Mouse (Mus musculus): Measurements from ENCODE around the gene Glmn.

Gene Glmn

DNA sequence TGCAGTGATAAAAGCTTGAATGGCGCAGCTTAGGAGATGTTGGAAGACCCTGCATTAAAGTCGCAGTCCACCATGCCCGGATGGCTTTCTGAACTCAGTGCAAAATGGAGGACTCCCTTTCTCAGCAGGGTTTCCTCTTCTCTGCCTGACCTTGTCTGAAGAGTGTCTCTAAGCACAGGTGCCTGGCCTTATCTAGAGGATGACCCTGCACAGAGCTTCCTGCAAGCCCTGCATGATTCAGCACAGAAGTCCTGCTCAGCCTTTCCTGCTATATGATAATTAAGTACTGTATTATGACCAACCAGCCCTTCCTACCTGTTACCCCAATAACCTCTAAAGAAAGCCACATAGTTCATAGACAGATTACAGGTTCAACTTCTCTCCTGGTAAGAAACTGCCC, 82.2 kb downstream of the Glmn start:
- no peak for DNase-seq

- peak; percentile 60 for DNase-seq
These were observed 84.1 kb downstream of the Glmn start for GRCm38 (mm10) chr5:107513583-107513982.

- DNase-seq = no peak
These were observed 86.4 kb downstream of the Glmn start for GRCm38 (mm10) chr5:107511326-107511725.

GRCm38 (mm10) chr5:107510503-107510902, 87.2 kb downstream of the Glmn start:
- no peak for DNase-seq

DNA sequence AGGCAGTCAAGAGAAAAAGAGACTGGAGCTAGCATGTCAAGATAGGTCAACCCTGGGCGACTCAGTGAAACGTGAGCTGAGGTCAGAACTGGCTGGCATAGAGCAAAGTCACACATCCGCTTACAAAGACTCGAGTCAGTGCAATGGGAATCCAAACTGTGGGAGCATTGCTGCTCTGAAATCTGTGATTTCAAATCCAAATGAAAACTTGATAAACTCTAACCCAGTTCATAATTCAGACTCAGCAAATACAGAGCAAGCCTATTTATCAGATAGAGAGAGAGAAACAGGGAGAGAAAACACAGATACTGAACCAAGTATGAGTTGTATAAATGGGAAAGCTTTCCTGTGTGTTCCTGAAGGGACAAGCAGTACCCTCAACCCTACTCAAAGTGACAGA, 90.4 kb downstream of the Glmn start, which contains the start of gene Gm42669:
Gm42669 (plus strand) TSS at position 301 of the 400 bp plus-strand sequence.
- no peak for DNase-seq

- DNase-seq = no peak
These were observed 96.9 kb downstream of the Glmn start for GRCm38 (mm10) chr5:107500741-107501140.

GRCm38 (mm10) chr5:107499891-107500535, 97.7 kb downstream of the Glmn start:
- no peak for DNase-seq

All from kidney, postnatal 10 days (tissue).